Mouse (Mus musculus) spleen, adult 2 months (tissue): ENCODE measurements at regions not wholly inside any gene's neighbourhood (a gene's known extent, or its start where the extent isn't known, plus 50 kb on each side); places are given as distances from the start of the nearest gene placed in this dataset.

Source experiments
- CTCF ChIP-seq: fragments of 200-500 bp; IDR thresholded peaks from 2 replicates; pipeline ENCODE4 v1.5.1; 2011; ENCODE audit warnings: mild to moderate bottlenecking, inconsistent platforms; ENCODE audit not compliant: insufficient read depth, insufficient read length, insufficient replicate concordance; ENCODE audit errors: extremely low read depth
- POLR2A ChIP-seq: fragments of 200-500 bp; IDR thresholded peaks from 2 replicates; pipeline ENCODE4 v1.6.1; 2011; ENCODE audit warnings: low read depth, low read length, inconsistent platforms

DNA sequence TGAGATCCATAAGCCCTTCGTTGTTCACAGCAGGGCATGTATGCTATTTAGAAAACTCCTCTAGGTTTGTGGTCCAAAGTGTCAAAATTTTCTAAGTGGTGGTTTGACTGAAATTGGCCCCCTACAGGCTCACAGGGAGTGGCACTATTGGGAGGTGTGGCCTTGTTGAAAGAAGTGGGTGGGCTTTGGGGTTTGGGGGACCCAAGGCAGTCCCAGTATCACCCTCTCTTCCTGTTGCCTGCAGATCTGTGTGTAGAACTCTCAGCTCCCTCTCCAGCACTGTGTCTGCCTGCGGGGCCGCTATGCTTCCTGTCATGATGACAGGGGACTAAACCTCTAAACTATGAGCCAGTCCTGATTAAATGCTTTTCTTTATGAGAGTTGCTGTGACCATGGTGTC, 144.1 kb upstream of the Serp2 start:
- TF ChIP-seq CTCF (no peak), POLR2A (no peak)
